Mouse (Mus musculus) kidney, adult 8-10 months (tissue): ENCODE data around the gene Sirpa.

Experiments used
- DNase-seq, 2 experiments: peaks; one replicate each; pipeline ENCODE4 v3.0.0; 2022

Sirpa gene

DNA sequence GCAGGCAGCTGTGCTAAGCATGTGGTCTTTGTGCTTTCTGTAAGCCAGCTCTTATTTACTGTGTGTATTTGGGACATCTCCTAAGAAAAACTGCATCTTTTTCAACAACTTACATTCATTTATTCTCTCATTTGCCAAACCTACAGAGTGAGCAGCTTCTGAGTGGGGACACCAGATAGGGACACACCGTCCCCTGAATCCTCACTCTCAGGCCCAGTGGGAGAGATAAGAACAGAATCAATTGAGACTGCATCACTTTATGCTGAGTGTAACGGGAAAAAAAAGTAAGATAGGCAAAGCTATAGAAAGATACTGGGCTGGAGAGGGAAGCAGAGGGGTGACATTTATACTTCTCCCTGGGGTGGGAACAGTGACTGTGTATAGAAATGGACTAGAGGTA is 61.0 kb downstream of the Sirpa start:
- DNase-seq: no peak

DNA sequence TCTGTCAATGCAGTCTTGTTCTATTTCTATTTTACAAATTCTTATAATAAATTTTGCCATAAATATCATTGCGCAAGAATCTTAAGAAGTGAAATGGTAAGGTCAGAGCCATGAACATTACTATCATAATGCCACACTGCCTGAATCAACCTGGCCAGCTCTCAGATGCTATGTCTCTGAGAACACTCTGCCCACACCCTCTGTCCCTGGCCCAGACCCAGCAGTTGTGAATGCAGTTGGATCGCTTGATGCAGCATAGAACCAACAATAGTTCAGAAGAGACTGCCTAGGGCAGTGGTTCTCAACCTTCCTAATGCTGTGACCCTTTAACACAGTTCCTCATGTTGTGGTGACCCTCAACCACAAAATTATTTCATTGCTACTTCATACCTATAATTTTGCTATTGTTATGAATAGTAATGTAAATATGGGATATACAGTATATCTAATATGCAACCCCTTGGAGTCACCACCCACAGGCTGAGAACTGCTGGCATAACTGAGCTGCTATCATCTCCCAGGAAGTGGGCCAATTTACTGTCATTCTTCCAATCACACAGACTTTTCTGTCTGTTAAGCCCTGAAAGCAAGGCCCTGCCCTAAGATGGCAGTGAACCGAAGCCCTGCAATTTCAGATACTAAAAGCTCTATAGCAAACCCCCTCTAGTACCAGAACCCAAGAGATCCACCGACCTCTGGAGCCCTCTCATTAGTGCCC is 61.8 kb downstream of the Sirpa start:
- no peak for DNase-seq

DNA sequence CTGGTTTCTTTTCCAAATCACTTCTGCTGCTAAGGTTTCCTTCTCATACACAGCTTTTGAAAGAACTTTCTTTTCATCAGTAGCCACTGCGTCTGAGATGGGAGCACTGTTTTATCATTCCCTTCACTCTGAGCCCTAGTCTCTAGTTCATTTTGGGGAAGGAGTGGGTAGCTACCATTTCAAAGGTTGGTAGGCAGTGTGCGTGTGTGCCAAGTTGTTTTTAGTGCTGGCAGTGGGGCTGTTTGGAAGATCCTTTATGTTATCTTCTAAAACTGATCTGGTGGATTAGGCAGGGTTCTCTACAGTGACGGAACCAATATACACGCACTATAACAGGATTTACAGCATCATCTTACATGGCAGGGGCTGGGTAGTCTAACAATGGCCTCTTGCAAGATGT is 62.4 kb downstream of the Sirpa start:
- no peak for DNase-seq

DNA sequence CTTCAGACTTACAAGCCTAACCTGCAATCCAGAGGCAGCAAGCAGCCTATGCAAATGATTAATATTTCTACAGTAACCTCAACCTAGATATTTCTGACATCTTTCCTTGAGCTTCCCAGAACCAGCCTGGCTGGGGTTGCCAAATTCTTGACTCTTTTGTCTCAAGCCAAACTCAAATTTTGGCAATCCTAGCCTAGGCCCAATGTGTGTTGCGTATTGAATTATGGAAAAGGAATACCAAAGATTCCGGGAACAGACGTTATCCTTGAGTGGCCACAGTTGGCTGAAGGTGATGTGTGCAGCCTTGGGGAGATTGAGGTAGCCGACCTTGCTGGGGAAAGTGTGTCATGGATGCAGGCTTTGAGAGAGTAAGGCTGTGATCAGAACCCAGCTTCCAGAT is 66.2 kb downstream of the Sirpa start:
- no peak for DNase-seq

DNA sequence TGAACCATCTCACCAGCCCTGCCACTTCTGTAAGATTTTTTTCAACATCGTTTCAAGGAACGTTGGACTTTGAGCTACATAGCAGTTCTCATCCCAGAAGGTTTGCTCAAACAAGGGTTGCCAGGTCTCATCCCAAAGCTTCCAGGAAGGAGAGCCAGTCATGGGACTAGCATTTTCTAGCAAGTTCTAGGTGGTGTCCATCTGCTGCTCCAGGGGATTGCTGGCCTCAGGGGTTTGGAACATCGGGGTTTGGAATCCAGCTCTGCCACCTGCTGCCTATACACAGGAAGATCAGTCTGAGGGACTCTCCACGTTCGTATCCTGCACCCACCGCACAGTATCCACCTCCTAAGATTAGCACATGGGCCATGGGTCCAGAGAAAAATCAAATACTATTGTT is 67.4 kb downstream of the Sirpa start:
- peak; percentile 42 to 57 for DNase-seq

DNA sequence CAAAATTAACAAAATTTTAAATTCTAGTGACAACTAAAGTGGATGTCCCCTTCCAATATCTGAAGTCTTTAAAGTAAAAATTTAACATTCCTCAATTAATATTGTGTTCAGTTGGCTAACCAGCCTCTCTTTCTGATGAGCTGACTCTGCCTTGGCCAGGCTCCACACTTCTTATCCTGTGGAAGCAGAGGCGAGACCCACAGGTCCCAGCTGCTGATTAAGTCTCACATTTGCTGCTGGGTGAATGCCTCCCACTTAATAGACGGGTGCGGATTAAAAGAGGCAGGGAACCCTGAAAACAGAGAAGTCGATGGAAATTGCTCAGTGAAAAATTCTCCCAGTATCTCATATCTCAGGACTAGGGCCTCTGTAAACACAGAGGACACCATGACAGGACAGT is 69.8 kb downstream of the Sirpa start:
- DNase-seq: no peak

DNA sequence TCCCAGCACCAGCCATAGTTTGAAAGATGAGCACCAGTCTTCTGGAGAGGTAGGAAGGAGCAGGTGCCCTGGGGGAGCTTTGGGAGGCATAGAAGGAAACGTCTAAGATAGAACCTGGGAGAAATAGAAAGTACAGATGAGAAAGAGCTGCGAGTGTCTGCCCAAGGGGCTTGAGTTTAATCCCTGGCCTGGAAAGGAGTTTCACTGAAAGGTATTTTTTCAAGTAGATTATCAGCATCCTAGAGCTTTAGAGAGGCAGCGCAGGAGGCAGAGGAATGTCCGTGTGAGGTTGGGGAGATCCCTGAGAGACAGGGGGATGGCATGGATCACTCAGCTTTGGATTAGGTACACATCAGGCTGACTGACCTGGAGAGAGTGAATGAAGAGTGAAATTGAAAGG is 79.3 kb downstream of the Sirpa start:
- DNase-seq: no peak

DNA sequence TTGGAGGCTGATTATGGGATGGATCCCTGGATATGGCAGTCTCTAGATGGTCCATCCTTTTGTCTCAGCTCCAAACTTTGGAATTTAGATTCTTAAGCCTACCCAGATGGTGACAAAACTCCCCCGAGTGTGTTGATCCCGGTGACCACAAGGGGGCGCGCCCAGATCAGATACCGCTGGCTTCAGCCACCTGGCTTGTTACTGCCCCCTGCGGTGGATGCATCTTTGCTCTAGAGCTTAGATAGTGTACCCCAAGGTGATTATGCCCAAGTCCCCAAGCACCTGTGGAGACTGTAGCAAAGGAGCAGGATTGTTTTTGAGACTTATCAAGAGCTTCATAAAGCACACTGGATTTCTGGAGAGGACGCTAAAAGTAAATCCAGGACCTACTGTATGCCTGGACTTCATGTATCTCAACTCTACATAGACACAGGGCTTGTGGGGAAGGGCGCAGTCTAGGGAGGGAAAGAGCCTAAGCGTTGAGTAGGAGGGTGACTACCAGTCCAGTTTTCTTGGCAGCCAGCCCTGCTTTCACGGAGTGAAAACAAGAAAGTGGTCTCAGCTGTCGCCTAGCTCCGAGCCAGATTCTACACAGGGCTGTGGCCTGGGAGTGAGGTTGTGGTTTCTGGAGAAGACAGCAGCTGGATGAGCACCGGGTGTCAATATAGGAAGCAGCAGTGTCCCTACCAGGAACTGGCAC is 82.5 kb downstream of the Sirpa start:
- peak; percentile 39 to 79 for DNase-seq

DNA sequence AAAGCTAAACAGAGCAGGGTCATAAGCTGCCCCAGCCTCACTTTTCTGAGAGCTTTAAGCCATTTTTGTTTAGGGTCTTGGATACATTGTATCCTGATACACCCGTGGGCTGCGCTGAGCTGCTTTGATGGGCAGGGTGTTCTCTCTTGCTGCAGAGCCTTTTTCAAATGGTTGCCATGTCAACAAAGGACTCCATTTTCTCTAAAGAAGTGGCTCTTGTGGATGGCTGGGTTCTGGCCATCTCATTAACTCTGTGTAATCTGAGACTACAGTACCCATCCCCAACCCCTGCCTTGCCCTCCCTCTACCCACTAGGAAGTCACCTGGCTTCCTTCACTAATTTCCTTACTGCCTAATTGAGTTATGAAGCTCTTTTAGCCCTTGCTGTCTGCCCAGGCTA is 85.0 kb downstream of the Sirpa start:
- no peak for DNase-seq

DNA sequence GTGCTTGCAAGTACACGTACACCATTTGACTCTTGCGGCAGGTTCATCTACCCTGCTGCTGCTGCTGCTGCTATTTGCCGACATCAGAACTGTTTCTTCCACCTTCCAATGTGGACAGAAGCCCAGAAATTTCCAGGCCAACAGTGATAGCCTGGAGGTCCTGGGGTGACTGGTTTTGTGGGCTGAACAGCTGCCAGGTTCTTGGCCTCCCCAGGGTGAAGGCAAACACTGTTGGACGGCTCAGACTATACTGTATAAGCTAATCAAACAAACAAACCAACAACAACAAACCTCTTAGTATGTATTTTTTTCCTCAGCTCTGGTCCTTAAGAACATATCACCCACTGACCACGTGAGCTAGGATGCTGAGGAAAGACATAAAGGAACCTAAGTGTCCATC is 86.4 kb downstream of the Sirpa start:
- no peak for DNase-seq

DNA sequence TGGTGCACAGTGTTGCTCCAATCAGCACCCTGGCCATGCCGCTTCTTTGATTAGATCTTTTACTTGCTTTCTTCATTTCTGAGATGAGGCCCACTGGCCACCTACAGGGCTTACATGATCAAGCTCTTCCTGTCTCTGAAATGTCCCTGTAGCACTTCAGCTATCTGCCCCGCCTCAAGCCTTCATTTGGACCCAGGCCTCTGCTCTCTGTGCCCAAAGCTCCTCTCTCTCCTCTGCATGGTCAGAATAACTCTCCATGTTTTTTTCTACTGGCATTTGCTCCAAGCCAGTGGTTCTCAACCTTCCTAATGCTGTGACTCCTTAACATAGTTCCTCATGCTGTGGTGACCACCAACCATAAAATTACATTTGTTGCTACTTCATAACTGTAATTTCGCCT is 87.6 kb downstream of the Sirpa start:
- DNase-seq: no peak
